8 mouse cellular contexts compared by ENCODE assay signal in genomic region chr19:47259581-47259980, GRCm38 (mm10).
DNase-seq lines count a peak whose midpoint lies in the region; ATAC-seq and TF ChIP-seq lines count a peak whose summit lies in the region.

No protein-coding gene starts in this region.

- no peak for ATAC-seq in cerebellum, adult (ENCODE audit: insufficient number of reproducible peaks, low FRiP score, low TSS enrichment)
- ATAC-seq in G1E (ENCODE audit: extremely low read depth, insufficient number of reproducible peaks, low FRiP score, poor library complexity, severe bottlenecking), result no peak
- 0 out of 2 replicates have a peak, but pooled peaks have one; percentile 5 for ATAC-seq in embryonic facial prominence, embryonic 15.5 days (ENCODE audit: insufficient number of reproducible peaks, low FRiP score, low TSS enrichment, low read depth)
- ATAC-seq in kidney, embryonic 15.5 days (replicated peaks; ENCODE audit: low FRiP score), result peak; percentile 47
- ATAC-seq in midbrain, embryonic 13.5 days, result peak; percentile 66

- intact Hi-C loops in left cerebral cortex, postnatal 10 days (cut with DNase I), result no loop called here

- WGBS in embryonic facial prominence, embryonic 15.5 days, result 9% methylated on average over 5 of the region's 5 CpGs
- 18% methylated on average over 5 of the region's 5 CpGs for WGBS in kidney, embryonic 15.5 days
- WGBS in midbrain, embryonic 13.5 days, result 9% methylated on average over 5 of the region's 5 CpGs

- DNase-seq in cerebellum, adult 18-20 months, result peak; percentile 68 to 70
- DNase-seq in G1E (ENCODE audit: low spot score), result peak; percentile 37
- no peak for DNase-seq in layer of hippocampus, postnatal 36 days
- DNase-seq in left cerebral cortex, postnatal 10 days (ENCODE audit: extremely low spot score in 1 of 2, low spot score in 2 of 2), result no peak

- H3K9ac ChIP-seq in embryonic facial prominence, embryonic 15.5 days, result no peak overlapping the region
- no peak overlapping the region for H3K9ac ChIP-seq in kidney, embryonic 15.5 days
- no peak overlapping the region for H3K9ac ChIP-seq in midbrain, embryonic 13.5 days (replicated peaks)

- no peak overlapping the region for H3K4me2 ChIP-seq in embryonic facial prominence, embryonic 15.5 days (replicated peaks)
- no peak overlapping the region for H3K4me2 ChIP-seq in kidney, embryonic 15.5 days
- no peak overlapping the region for H3K4me2 ChIP-seq in midbrain, embryonic 13.5 days (replicated peaks)

- H3K36me3 ChIP-seq in G1E (replicated peaks), result no peaks in the 10 kb centered on the region
- peaks cover 7% of the 10 kb centered on the region for H3K36me3 ChIP-seq in embryonic facial prominence, embryonic 15.5 days
- H3K36me3 ChIP-seq in kidney, embryonic 15.5 days, result peaks cover 10% of the 10 kb centered on the region
- no peaks in the 10 kb centered on the region for H3K36me3 ChIP-seq in midbrain, embryonic 13.5 days

- H3K27me3 ChIP-seq in G1E (ENCODE audit: insufficient read depth, low read length), result peaks cover 5% of the 10 kb centered on the region
- H3K27me3 ChIP-seq in embryonic facial prominence, embryonic 15.5 days, result peaks cover 2% of the 10 kb centered on the region; the same call in 1 of the 2 replicates
- peaks cover 17% of the 10 kb centered on the region; the same call in 1 of the 2 replicates for H3K27me3 ChIP-seq in kidney, embryonic 15.5 days
- H3K27me3 ChIP-seq in midbrain, embryonic 13.5 days, result peaks cover 6% of the 10 kb centered on the region

- peak; percentile 46 for TF ChIP-seq CTCF in G1E (IDR thresholded peaks at IDR 0.05; ENCODE audit: low read depth, low read length)

- H3K4me3 ChIP-seq in G1E (ENCODE audit: low read depth, low read length), result no peak overlapping the region
- H3K4me3 ChIP-seq in embryonic facial prominence, embryonic 15.5 days (replicated peaks), result no peak overlapping the region
- H3K4me3 ChIP-seq in kidney, embryonic 15.5 days (replicated peaks), result no peak overlapping the region
- H3K4me3 ChIP-seq in midbrain, embryonic 13.5 days (replicated peaks), result no peak overlapping the region

- no peaks in the 10 kb centered on the region for H3K4me1 ChIP-seq in G1E (ENCODE audit: insufficient read depth, low read depth, low read length)
- H3K4me1 ChIP-seq in embryonic facial prominence, embryonic 15.5 days, result peaks cover 16% of the 10 kb centered on the region; the same call in 1 of the 2 replicates
- peaks cover 19% of the 10 kb centered on the region for H3K4me1 ChIP-seq in kidney, embryonic 15.5 days
- no peaks in the 10 kb centered on the region for H3K4me1 ChIP-seq in midbrain, embryonic 13.5 days (replicated peaks)

- no peaks in the 10 kb centered on the region for H3K9me3 ChIP-seq in G1E (replicated peaks)
- no peaks in the 10 kb centered on the region for H3K9me3 ChIP-seq in embryonic facial prominence, embryonic 15.5 days (replicated peaks)
- no peaks in the 10 kb centered on the region for H3K9me3 ChIP-seq in kidney, embryonic 15.5 days (replicated peaks)
- no peaks in the 10 kb centered on the region for H3K9me3 ChIP-seq in midbrain, embryonic 13.5 days

- H3K27ac ChIP-seq in embryonic facial prominence, embryonic 15.5 days (replicated peaks), result no peak overlapping the region
- H3K27ac ChIP-seq in kidney, embryonic 15.5 days, result no peak overlapping the region
- H3K27ac ChIP-seq in midbrain, embryonic 13.5 days, result no peak overlapping the region

Comparison
In these comparisons a context has a peak if more than half of its experiments do, and no peak if none do; other contexts are left out.
1. DNase-seq: peak in cerebellum, adult 18-20 months (2 of 2) and G1E (single experiment); none in layer of hippocampus, postnatal 36 days (0 of 2) and left cerebral cortex, postnatal 10 days (0 of 2).
2. ATAC-seq: peak in embryonic facial prominence, embryonic 15.5 days (single experiment), kidney, embryonic 15.5 days (single experiment) and midbrain, embryonic 13.5 days (single experiment); none in cerebellum, adult (single experiment) and G1E (single experiment).